Mouse (Mus musculus) megakaryocyte, embryonic 14.5 days (primary cell): ENCODE results near the gene Tab1.

Experiments used
- FLI1 ChIP-seq: IDR thresholded peaks from 2 replicates; pipeline ENCODE4 v1.6.1; 2012; ENCODE audit warnings: low read length, inconsistent platforms, mixed read lengths
- GATA1 ChIP-seq: IDR thresholded peaks from 3 replicates; pipeline ENCODE4 v1.6.1; 2012; ENCODE audit warnings: mixed read lengths, low read length, inconsistent platforms, borderline replicate concordance

DNA sequence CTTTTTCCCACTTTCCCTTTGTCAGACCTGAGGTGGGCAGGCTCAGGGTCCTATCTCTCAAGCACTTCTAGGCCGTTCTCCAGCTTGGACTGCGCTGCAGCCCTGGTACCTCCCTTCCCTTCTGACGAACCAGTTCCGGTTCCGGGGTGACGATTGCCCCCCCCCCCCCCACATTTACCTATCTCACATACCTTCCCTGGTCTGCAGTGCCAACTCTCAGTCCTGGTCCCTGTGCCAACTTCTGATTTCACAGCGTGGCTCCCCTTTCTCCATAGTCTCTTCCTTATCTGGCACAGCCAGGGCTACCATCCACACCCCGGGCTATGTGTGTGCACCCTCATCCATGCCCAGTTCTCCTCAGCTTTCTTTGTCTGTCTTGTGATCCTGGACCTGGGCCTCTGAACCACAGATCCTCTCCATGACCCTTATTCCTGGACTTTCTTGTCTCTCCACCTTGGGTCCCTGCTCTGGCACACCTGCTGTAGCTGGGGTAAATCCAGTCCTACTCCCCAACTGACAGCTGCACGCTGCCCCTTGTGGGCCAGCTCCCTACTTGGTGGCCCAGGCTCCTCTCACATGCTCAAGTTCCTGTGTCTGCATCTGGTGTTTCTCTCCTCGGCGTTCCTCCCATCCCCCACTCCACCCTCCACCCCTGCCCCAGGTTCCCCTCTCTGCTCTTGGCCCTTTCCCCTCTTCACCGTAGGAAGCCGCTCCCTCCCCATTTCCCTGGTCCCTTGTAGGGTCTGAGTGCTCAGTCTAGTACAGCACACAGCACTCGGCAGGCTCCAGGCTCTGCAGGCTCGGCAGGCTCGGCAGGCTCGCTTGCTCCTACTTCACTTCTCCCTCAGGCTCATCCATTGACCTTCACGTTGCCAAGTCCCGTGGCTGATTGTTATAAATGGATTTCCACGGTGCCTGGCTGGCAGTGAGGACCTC is 35.7 kb upstream of the Tab1 start:
- TF ChIP-seq GATA1 (no peak), FLI1 (no peak)
